Mouse (Mus musculus): ENCODE measurements around the gene Macf1. TPM values are rescaled to one million over a fixed set of nuclear protein-coding genes. Genes with fewer than 3 reads are reported as not detected.
A peak's percentile ranks its signal among the peaks of the same experiment; 100 is the strongest.

Macf1 gene
- total and polyA plus RNA-seq, 3 experiments: 29.1 to 138 (median 122) TPM

- peak; percentile 44 for DNase-seq
Measured at GRCm38 (mm10) chr4:123305789-123306188, 378.4 kb downstream of the Macf1 start.

Small RNAs within 50 kb of the gene (microRNA-seq; reads per million reads assigned to microRNA genes)
- 0 reads per million in 2 experiments for gene Mir6398

Other genes starting within 250 kb of the Macf1 start
- 100 to 1,000 TPM; 178 to 276 TPM for gene Ndufs5, start 33.8 kb upstream of the Macf1 start, total RNA-seq (2021)
- 11.9 and 15.8 TPM in 2 replicates for gene Ndufs5, start 33.8 kb upstream of the Macf1 start, polyA plus RNA-seq (2012; rRNA removed)
- gene Akirin1, start 66.0 kb upstream of the Macf1 start, total RNA-seq (2021): 10 to 100 TPM; 60.4 to 76.5 TPM
- gene Akirin1, start 66.0 kb upstream of the Macf1 start, polyA plus RNA-seq (2012; rRNA removed): 179 and 200 TPM in 2 replicates
- 1 to 10 TPM in 1 of 2 experiments, under 1 TPM in 1; 0.63 to 1.3 TPM for gene Rhbdl2, start 103.5 kb upstream of the Macf1 start, total RNA-seq (2021)
- gene Rhbdl2, start 103.5 kb upstream of the Macf1 start, polyA plus RNA-seq (2012; rRNA removed): 0.35 and 0.48 TPM in 2 replicates
- gene 4933427I04Rik, start 175.3 kb upstream of the Macf1 start, total RNA-seq (2021): not detected
- gene 4933427I04Rik, start 175.3 kb upstream of the Macf1 start, polyA plus RNA-seq (2012; rRNA removed): not detected in 2 replicates
- gene Mycbp, start 220.5 kb upstream of the Macf1 start, total RNA-seq (2021): 10 to 100 TPM; 41.7 to 52.8 TPM
- 8.0 and 9.2 TPM in 2 replicates for gene Mycbp, start 220.5 kb upstream of the Macf1 start, polyA plus RNA-seq (2012; rRNA removed)
- gene Rragc, start 233.1 kb upstream of the Macf1 start, total RNA-seq (2021): 10 to 100 TPM; 84.3 to 91.4 TPM
- gene Rragc, start 233.1 kb upstream of the Macf1 start, polyA plus RNA-seq (2012; rRNA removed): 39.6 and 42.8 TPM in 2 replicates
- not detected for gene 4930535I16Rik, start 233.7 kb upstream of the Macf1 start, total RNA-seq (2021)
- 0.54 and 0.82 TPM in 2 replicates for gene 4930535I16Rik, start 233.7 kb upstream of the Macf1 start, polyA plus RNA-seq (2012; rRNA removed)